ENCODE assay signal across 15 mouse cellular contexts in the genomic region with DNA sequence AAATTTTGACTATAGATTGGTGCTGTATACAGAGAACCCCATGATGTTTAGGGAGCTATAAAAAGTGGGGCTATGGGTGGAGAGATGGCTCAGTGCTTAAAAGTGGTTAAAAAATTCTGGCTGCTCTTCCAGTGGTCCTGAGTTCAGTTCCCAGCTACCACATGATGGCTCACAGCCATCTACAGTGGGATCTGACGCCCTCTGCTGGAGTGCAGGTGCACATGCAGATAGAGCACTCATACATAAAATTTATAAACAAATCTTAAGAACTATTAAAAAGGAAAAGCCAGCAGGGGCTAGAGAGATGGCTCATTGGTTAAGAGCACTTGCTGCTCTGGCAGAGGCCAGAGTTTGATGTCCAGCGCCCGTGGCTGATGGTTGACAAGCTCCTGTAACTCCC. TPM values are rescaled to one million over a fixed set of nuclear protein-coding genes. Genes with fewer than 3 reads are reported as not detected.
A peak's percentile ranks its signal among the peaks of the same experiment; 100 is the strongest.
DNase-seq lines count a peak whose midpoint lies in the region; ATAC-seq and TF ChIP-seq lines count a peak whose summit lies in the region.
"Had no signal": no experiment of that assay in that cellular context is flagged by ENCODE, and none has a peak within 500 bp of the region (broad histone marks: within the 10 kb centered on the region; RNA-seq: fewer than 3 reads in every experiment).

No protein-coding gene starts in this region.

- peaks cover 27% of the 10 kb centered on the region; the same call in 1 of the 2 replicates for H3K36me3 ChIP-seq in kidney, postnatal 0 days (ENCODE audit: insufficient read depth, low read length)
- peaks cover 92% of the 10 kb centered on the region for H3K36me3 ChIP-seq in E14TG2a.4 (ENCODE audit: insufficient read depth, low read length)
- H3K36me3 ChIP-seq in embryonic facial prominence, embryonic 10.5 days (replicated peaks) = peaks cover 97% of the 10 kb centered on the region

- H3K4me3 ChIP-seq in kidney, postnatal 0 days (replicated peaks; ENCODE audit: low read depth, low read length) = no peak overlapping the region
- H3K4me3 ChIP-seq in E14TG2a.4 (replicated peaks; ENCODE audit: low read length) = no peak overlapping the region
- no peak overlapping the region for H3K4me3 ChIP-seq in cortical plate, adult 2 months (ENCODE audit: insufficient read depth, low read length)
- H3K4me3 ChIP-seq in embryonic facial prominence, embryonic 10.5 days = no peak overlapping the region
- H3K4me3 ChIP-seq: limb, embryonic 10.5 days; midbrain, embryonic 13.5 days; neural tube, embryonic 13.5 days had no signal

- TF ChIP-seq POLR2A in cortical plate, adult 2 months (IDR thresholded peaks at IDR 0.05; ENCODE audit: extremely low read depth, insufficient read depth, low read length) = no peak

- H3K4me1 ChIP-seq in kidney, postnatal 0 days (replicated peaks; ENCODE audit: insufficient read depth, low read length) = no peaks in the 10 kb centered on the region
- H3K4me1 ChIP-seq in E14TG2a.4 (replicated peaks; ENCODE audit: low read depth, low read length) = peaks cover 19% of the 10 kb centered on the region
- no peaks in the 10 kb centered on the region for H3K4me1 ChIP-seq in cortical plate, adult 2 months (ENCODE audit: control insufficient read depth, insufficient read depth, low read length)
- no peaks in the 10 kb centered on the region for H3K4me1 ChIP-seq in embryonic facial prominence, embryonic 10.5 days

- no peak overlapping the region for H3K9ac ChIP-seq in kidney, postnatal 0 days (ENCODE audit: low read depth, low read length)
- H3K9ac ChIP-seq: midbrain, embryonic 13.5 days; neural tube, embryonic 13.5 days had no signal

- ATAC-seq in kidney, postnatal 0 days (replicated peaks; ENCODE audit: low FRiP score, low read depth) = no peak
- ATAC-seq: midbrain, embryonic 13.5 days had no signal

- no peak overlapping the region for H3K4me2 ChIP-seq in kidney, postnatal 0 days (ENCODE audit: low read length)
- H3K4me2 ChIP-seq: midbrain, embryonic 13.5 days; neural tube, embryonic 13.5 days had no signal

- H3K27ac ChIP-seq in kidney, postnatal 0 days = no peak overlapping the region
- H3K27ac ChIP-seq in cortical plate, adult 2 months (ENCODE audit: insufficient read depth, low read length) = no peak overlapping the region
- H3K27ac ChIP-seq in embryonic facial prominence, embryonic 10.5 days (replicated peaks) = no peak overlapping the region
- H3K27ac ChIP-seq: limb, embryonic 10.5 days; midbrain, embryonic 13.5 days; neural tube, embryonic 13.5 days had no signal

- DNase-seq in kidney, postnatal 0 days (ENCODE audit: low spot score) = no peak
- no peak for DNase-seq in kidney, adult 18-20 months
- DNase-seq in B cell, adult 2 months = peak; percentile 28 to 29
- no peak for DNase-seq in embryonic facial prominence, embryonic 10.5 days (ENCODE audit: low spot score)
- no peak for DNase-seq in spleen, postnatal 14 days (ENCODE audit: low spot score in 2 of 2)
- DNase-seq: cerebellum, adult 8-10 months; gastrocnemius, postnatal 14 days; heart, postnatal 14 days; kidney, adult 8-10 months; lung, postnatal 10 days had no signal

- peak; percentile 42 for TF ChIP-seq CTCF in kidney, postnatal 0 days (IDR thresholded peaks at IDR 0.05; ENCODE audit: low read depth)
- peak; percentile 76 for TF ChIP-seq CTCF in E14TG2a.4 (conservative IDR thresholded peaks at IDR 0.05; ENCODE audit: low read length)
- 0 out of 2 replicates have a peak, but pooled peaks have one; percentile 18 for TF ChIP-seq CTCF in cortical plate, adult 2 months (IDR thresholded peaks at IDR 0.05; ENCODE audit: extremely low read depth, insufficient read depth, low read length)

- 94% methylated on average over 3 of the region's 3 CpGs for WGBS in kidney, postnatal 0 days
- WGBS in embryonic facial prominence, embryonic 10.5 days = 91% methylated on average over 3 of the region's 3 CpGs

- H3K27me3 ChIP-seq in kidney, postnatal 0 days (ENCODE audit: insufficient read depth, low read length) = no peaks in the 10 kb centered on the region
- H3K27me3 ChIP-seq in E14TG2a.4 (ENCODE audit: insufficient read depth, low read length) = no peaks in the 10 kb centered on the region
- no peaks in the 10 kb centered on the region for H3K27me3 ChIP-seq in embryonic facial prominence, embryonic 10.5 days (replicated peaks; ENCODE audit: low read depth, poor library complexity, severe bottlenecking)
- H3K27me3 ChIP-seq: midbrain, embryonic 13.5 days; neural tube, embryonic 13.5 days had no signal

- no peaks in the 10 kb centered on the region for H3K9me3 ChIP-seq in kidney, postnatal 0 days (replicated peaks; ENCODE audit: low read length)
- H3K9me3 ChIP-seq in E14TG2a.4 (ENCODE audit: low read length) = no peaks in the 10 kb centered on the region
- H3K9me3 ChIP-seq in embryonic facial prominence, embryonic 10.5 days = no peaks in the 10 kb centered on the region
- H3K9me3 ChIP-seq: limb, embryonic 10.5 days; midbrain, embryonic 13.5 days; neural tube, embryonic 13.5 days had no signal

RNA-seq across cellular contexts. Expression of gene Ak3, which starts 28.1 kb away (rescaled TPM):
- polyA plus RNA-seq in kidney, postnatal 0 days (2015; fragmentation: Nextera tagmentation; extraction: Ambion mirVana) = 105 and 115 TPM in 2 replicates
- 65.9 and 71.0 TPM in 2 replicates for polyA plus RNA-seq in cortical plate, adult 2 months (2012; rRNA removed)
- polyA plus RNA-seq in embryonic facial prominence, embryonic 10.5 days (2016; fragmentation: Nextera tagmentation; extraction: Ambion mirVana) = 71.7 and 73.8 TPM in 2 replicates

RNA-seq across cellular contexts. Expression of gene Cdc37l1, which starts 29.5 kb away (rescaled TPM):
- polyA plus RNA-seq in kidney, postnatal 0 days (2015; fragmentation: Nextera tagmentation; extraction: Ambion mirVana) = 28.2 and 33.0 TPM in 2 replicates
- polyA plus RNA-seq in cortical plate, adult 2 months (2012; rRNA removed) = 68.7 and 71.2 TPM in 2 replicates
- polyA plus RNA-seq in embryonic facial prominence, embryonic 10.5 days (2016; fragmentation: Nextera tagmentation; extraction: Ambion mirVana) = 37.3 and 37.9 TPM in 2 replicates

RNA-seq across cellular contexts. Expression of gene 4430402I18Rik, which starts 52.0 kb away (rescaled TPM):
- 9.0 and 10.3 TPM in 2 replicates for polyA plus RNA-seq in kidney, postnatal 0 days (2015; fragmentation: Nextera tagmentation; extraction: Ambion mirVana)
- 6.2 and 7.6 TPM in 2 replicates for polyA plus RNA-seq in cortical plate, adult 2 months (2012; rRNA removed)
- polyA plus RNA-seq in embryonic facial prominence, embryonic 10.5 days (2016; fragmentation: Nextera tagmentation; extraction: Ambion mirVana) = 0.31 and 0.52 TPM in 2 replicates
- polyA plus RNA-seq: limb, embryonic 10.5 days had no signal

RNA-seq across cellular contexts. Expression of gene Plpp6, which starts 55.9 kb away (rescaled TPM):
- polyA plus RNA-seq in kidney, postnatal 0 days (2015; fragmentation: Nextera tagmentation; extraction: Ambion mirVana) = 16.6 and 19.7 TPM in 2 replicates
- 21.3 and 21.8 TPM in 2 replicates for polyA plus RNA-seq in cortical plate, adult 2 months (2012; rRNA removed)
- polyA plus RNA-seq in embryonic facial prominence, embryonic 10.5 days (2016; fragmentation: Nextera tagmentation; extraction: Ambion mirVana) = 4.1 and 4.3 TPM in 2 replicates

Comparison
In these comparisons a context has a peak if more than half of its experiments do, and no peak if none do; other contexts are left out.
1. DNase-seq: peak in B cell, adult 2 months (2 of 2); none in kidney, postnatal 0 days (single experiment), kidney, adult 18-20 months (single experiment), embryonic facial prominence, embryonic 10.5 days (single experiment) and spleen, postnatal 14 days (0 of 2).
2. CTCF ChIP-seq: peak in every context shown above with its lines; median percentile 76 in E14TG2a.4; 42 in kidney, postnatal 0 days; 18 in cortical plate, adult 2 months.